Mouse (Mus musculus): ENCODE measurements around the gene Cckbr. TPM values are rescaled to one million over a fixed set of nuclear protein-coding genes. Genes with fewer than 3 reads are reported as not detected.
A peak's percentile ranks its signal among the peaks of the same experiment; 100 is the strongest.
"Not testable (repeated sequence)": the region's sequence is repeated elsewhere in the genome, so short reads cannot be mapped to it uniquely, and the experiment has no call there.

Cckbr gene
- polyA plus RNA-seq, 1 experiment from 2014 or later: 0.87 TPM

- H3K4me3 ChIP-seq; H3K36me3 ChIP-seq (replicated peaks); H3K27ac ChIP-seq (replicated peaks); H3K9me3 ChIP-seq; H3K4me1 ChIP-seq; H3K27me3 ChIP-seq (replicated peaks; ENCODE audit: low read depth, poor library complexity, severe bottlenecking): not testable (repeated sequence)
- WGBS: 62% methylated on average over 8 of the region's 8 CpGs
- DNase-seq (ENCODE audit: low spot score): peak; percentile 80
Observed at GRCm38 (mm10) chr7:105411874-105412632, 13.5 kb upstream of the Cckbr start.

GRCm38 (mm10) chr7:105414385-105414784, 11.1 kb upstream of the Cckbr start:
- H3K4me1 ChIP-seq: no peaks in the 10 kb centered on the region
- H3K9me3 ChIP-seq: no peaks in the 10 kb centered on the region

GRCm38 (mm10) chr7:105416529-105416928, 9.0 kb upstream of the Cckbr start:
- Histone ChIP-seq H3K36me3 (replicated peaks) (no peaks in the 10 kb centered on the region), H3K27ac (replicated peaks) (no peak overlapping the region), H3K27me3 (replicated peaks; ENCODE audit: low read depth, poor library complexity, severe bottlenecking) (no peaks in the 10 kb centered on the region), H3K4me3 (no peak overlapping the region), H3K9me3 (no peaks in the 10 kb centered on the region), H3K4me1 (no peaks in the 10 kb centered on the region)
- no peak for DNase-seq (ENCODE audit: low spot score)
- WGBS: 90% methylated on average over 7 of the region's 7 CpGs

More at GRCm38 (mm10) chr7:105414385-105414784, 11.1 kb upstream of the Cckbr start:
- no peak for DNase-seq (ENCODE audit: low spot score)
- Histone ChIP-seq H3K4me3 (no peak overlapping the region), H3K27ac (replicated peaks) (no peak overlapping the region), H3K36me3 (replicated peaks) (no peaks in the 10 kb centered on the region), H3K27me3 (replicated peaks; ENCODE audit: low read depth, poor library complexity, severe bottlenecking) (no peaks in the 10 kb centered on the region; the same call in 1 of the 2 replicates)
- 57% methylated on average over 6 of the region's 6 CpGs for WGBS

- WGBS: 86% methylated on average over 5 of the region's 5 CpGs
- Histone ChIP-seq H3K27me3 (replicated peaks; ENCODE audit: low read depth, poor library complexity, severe bottlenecking) (no peaks in the 10 kb centered on the region), H3K9me3 (no peaks in the 10 kb centered on the region), H3K36me3 (replicated peaks) (no peaks in the 10 kb centered on the region), H3K4me1 (no peaks in the 10 kb centered on the region), H3K27ac (replicated peaks) (no peak overlapping the region), H3K4me3 (no peak overlapping the region)
- no peak for DNase-seq (ENCODE audit: low spot score)
Observed at GRCm38 (mm10) chr7:105418106-105418505, 7.4 kb upstream of the Cckbr start.

- H3K9me3 ChIP-seq: no peaks in the 10 kb centered on the region
- H3K4me3 ChIP-seq: no peak overlapping the region
- peaks cover 28% of the 10 kb centered on the region for H3K27me3 ChIP-seq (replicated peaks; ENCODE audit: low read depth, poor library complexity, severe bottlenecking)
- DNase-seq (ENCODE audit: low spot score): no peak
- 64% methylated on average over 2 of the region's 2 CpGs for WGBS
- H3K4me1 ChIP-seq: peaks cover 9% of the 10 kb centered on the region
- no peaks in the 10 kb centered on the region for H3K36me3 ChIP-seq (replicated peaks)
- H3K27ac ChIP-seq (replicated peaks): no peak overlapping the region
Observed at GRCm38 (mm10) chr7:105420903-105421302, 4.6 kb upstream of the Cckbr start.

- WGBS: 30% methylated on average over 5 of the region's 5 CpGs
- Histone ChIP-seq H3K4me1 (peaks cover 14% of the 10 kb centered on the region), H3K36me3 (replicated peaks) (no peaks in the 10 kb centered on the region), H3K27ac (replicated peaks) (no peak overlapping the region), H3K9me3 (no peaks in the 10 kb centered on the region), H3K27me3 (replicated peaks; ENCODE audit: low read depth, poor library complexity, severe bottlenecking) (peaks cover 58% of the 10 kb centered on the region), H3K4me3 (no peak overlapping the region)
- DNase-seq (ENCODE audit: low spot score): no peak
Observed at GRCm38 (mm10) chr7:105424368-105424767, 1.2 kb upstream of the Cckbr start.

GRCm38 (mm10) chr7:105426051-105426450, 520 bp downstream of the Cckbr start:
- H3K36me3 ChIP-seq (replicated peaks): no peaks in the 10 kb centered on the region
- H3K4me3 ChIP-seq: peak overlapping the region; percentile 61
- WGBS: 2% methylated on average over 11 of the region's 11 CpGs
- peaks cover 58% of the 10 kb centered on the region for H3K27me3 ChIP-seq (replicated peaks; ENCODE audit: low read depth, poor library complexity, severe bottlenecking)
- H3K9me3 ChIP-seq: no peaks in the 10 kb centered on the region
- H3K27ac ChIP-seq (replicated peaks): no peak overlapping the region; the same call in 1 of the 2 replicates
- no peak for DNase-seq (ENCODE audit: low spot score)
- peaks cover 14% of the 10 kb centered on the region for H3K4me1 ChIP-seq

- no peak overlapping the region for H3K27ac ChIP-seq (replicated peaks)
- H3K4me3 ChIP-seq: no peak overlapping the region
- DNase-seq (ENCODE audit: low spot score): no peak
- no peaks in the 10 kb centered on the region for H3K9me3 ChIP-seq
- no peaks in the 10 kb centered on the region for H3K4me1 ChIP-seq
- WGBS: 66% methylated on average over 1 of the region's 1 CpGs
- H3K36me3 ChIP-seq (replicated peaks): no peaks in the 10 kb centered on the region
- peaks cover 19% of the 10 kb centered on the region for H3K27me3 ChIP-seq (replicated peaks; ENCODE audit: low read depth, poor library complexity, severe bottlenecking)
Observed at GRCm38 (mm10) chr7:105432058-105432457, 6.5 kb downstream of the Cckbr start.

GRCm38 (mm10) chr7:105433859-105434258, 8.3 kb downstream of the Cckbr start:
- WGBS: 84% methylated on average over 17 of the region's 17 CpGs
- H3K4me1 ChIP-seq: 0 out of 2 replicates have a peak, but pooled peaks cover 4% of the 10 kb centered on the region

GRCm38 (mm10) chr7:105434798-105435197, 9.3 kb downstream of the Cckbr start:
- Histone ChIP-seq H3K27me3 (replicated peaks; ENCODE audit: low read depth, poor library complexity, severe bottlenecking) (no peaks in the 10 kb centered on the region), H3K4me1 (0 out of 2 replicates have a peak, but pooled peaks cover 4% of the 10 kb centered on the region), H3K36me3 (replicated peaks) (no peaks in the 10 kb centered on the region), H3K27ac (replicated peaks) (no peak overlapping the region), H3K9me3 (no peaks in the 10 kb centered on the region), H3K4me3 (no peak overlapping the region)
- 85% methylated on average over 22 of the region's 22 CpGs for WGBS
- DNase-seq (ENCODE audit: low spot score): no peak

More at GRCm38 (mm10) chr7:105433859-105434258, 8.3 kb downstream of the Cckbr start:
- H3K4me3 ChIP-seq: no peak overlapping the region
- no peaks in the 10 kb centered on the region for H3K36me3 ChIP-seq (replicated peaks)
- DNase-seq (ENCODE audit: low spot score): no peak
- H3K9me3 ChIP-seq: no peaks in the 10 kb centered on the region
- H3K27me3 ChIP-seq (replicated peaks; ENCODE audit: low read depth, poor library complexity, severe bottlenecking): 0 out of 2 replicates have a peak, but pooled peaks cover under 1% of the 10 kb centered on the region
- H3K27ac ChIP-seq (replicated peaks): no peak overlapping the region

- H3K27me3 ChIP-seq (replicated peaks; ENCODE audit: low read depth, poor library complexity, severe bottlenecking): no peaks in the 10 kb centered on the region
- WGBS: 70% methylated on average over 7 of the region's 7 CpGs
- H3K4me1 ChIP-seq: 0 out of 2 replicates have a peak, but pooled peaks cover 4% of the 10 kb centered on the region
Observed at GRCm38 (mm10) chr7:105437979-105438772, 12.6 kb downstream of the Cckbr start.

GRCm38 (mm10) chr7:105441426-105441825, 15.9 kb downstream of the Cckbr start:
- Histone ChIP-seq H3K36me3 (replicated peaks) (no peaks in the 10 kb centered on the region), H3K4me3 (no peak overlapping the region), H3K4me1 (0 out of 2 replicates have a peak, but pooled peaks cover 4% of the 10 kb centered on the region), H3K9me3 (no peaks in the 10 kb centered on the region), H3K27me3 (replicated peaks; ENCODE audit: low read depth, poor library complexity, severe bottlenecking) (no peaks in the 10 kb centered on the region), H3K27ac (replicated peaks) (no peak overlapping the region)
- 69% methylated on average over 4 of the region's 4 CpGs for WGBS
- no peak for DNase-seq (ENCODE audit: low spot score)

More at GRCm38 (mm10) chr7:105437979-105438772, 12.6 kb downstream of the Cckbr start:
- Histone ChIP-seq H3K27ac (replicated peaks) (no peak overlapping the region), H3K9me3 (no peaks in the 10 kb centered on the region), H3K4me3 (no peak overlapping the region), H3K36me3 (replicated peaks) (no peaks in the 10 kb centered on the region)
- no peak for DNase-seq (ENCODE audit: low spot score)

Measured in embryonic facial prominence, embryonic 10.5 days (tissue).